Mouse (Mus musculus) cerebellum, postnatal 4 days (tissue): ENCODE results near the gene Heg1.
A peak's percentile ranks its signal among the peaks of the same experiment; 100 is the strongest.

ENCODE experiments used
- DNase-seq, 2 experiments: peaks; one replicate each; pipeline ENCODE4 v3.0.0; 2022; ENCODE audit warnings: low spot score in 2 of 2, mixed read lengths in 1 of 2

Heg1 gene

GRCm38 (mm10) chr16:33676347-33677312 lies 7.5 kb upstream of the Heg1 start:
- no peak for DNase-seq

GRCm38 (mm10) chr16:33677313-33677690 lies 6.9 kb upstream of the Heg1 start:
- no peak for DNase-seq

GRCm38 (mm10) chr16:33677901-33678300 lies 6.3 kb upstream of the Heg1 start:
- no peak for DNase-seq

GRCm38 (mm10) chr16:33680271-33680670 lies 3.9 kb upstream of the Heg1 start:
- no peak for DNase-seq

- no peak for DNase-seq
These were observed 3.4 kb upstream of the Heg1 start for GRCm38 (mm10) chr16:33680816-33681215.

- no peak for DNase-seq
These were observed 2.5 kb upstream of the Heg1 start for GRCm38 (mm10) chr16:33681661-33682060.

GRCm38 (mm10) chr16:33682651-33683050 lies 1.5 kb upstream of the Heg1 start:
- no peak for DNase-seq

- DNase-seq = no peak
These were observed 686 bp upstream of the Heg1 start for GRCm38 (mm10) chr16:33683206-33684161.

GRCm38 (mm10) chr16:33684703-33685701 lies 832 bp downstream of the Heg1 start:
- DNase-seq = no peak

- no peak for DNase-seq
These were observed 1.9 kb downstream of the Heg1 start for GRCm38 (mm10) chr16:33686056-33686455.

- DNase-seq = no peak
These were observed 3.6 kb downstream of the Heg1 start for GRCm38 (mm10) chr16:33687724-33688123.

GRCm38 (mm10) chr16:33690975-33691747 lies 7.0 kb downstream of the Heg1 start:
- DNase-seq = no peak

- no peak for DNase-seq
These were observed 9.4 kb downstream of the Heg1 start for GRCm38 (mm10) chr16:33693553-33693952.

GRCm38 (mm10) chr16:33696811-33697575 lies 12.8 kb downstream of the Heg1 start:
- peak in 1 of 2 experiments; percentile 74 for DNase-seq

GRCm38 (mm10) chr16:33697576-33698276 lies 13.6 kb downstream of the Heg1 start:
- DNase-seq = no peak

GRCm38 (mm10) chr16:33698277-33698790 lies 14.2 kb downstream of the Heg1 start:
- DNase-seq = no peak

GRCm38 (mm10) chr16:33700584-33700983 lies 16.4 kb downstream of the Heg1 start:
- DNase-seq = no peak

- DNase-seq = no peak
These were observed 17.7 kb downstream of the Heg1 start for GRCm38 (mm10) chr16:33701872-33702271.

GRCm38 (mm10) chr16:33704289-33704688 lies 20.1 kb downstream of the Heg1 start:
- no peak for DNase-seq
